Mouse (Mus musculus) kidney, adult 11 months (tissue): Measurements from ENCODE around the gene Krtap9-1.
"Not testable (repeated sequence)": the region's sequence is repeated elsewhere in the genome, so short reads cannot be mapped to it uniquely, and the experiment has no call there.

Experiments used
- DNase-seq: peaks from one replicate; pipeline ENCODE4 v3.0.0; 2022

Krtap9-1 gene

GRCm38 (mm10) chr11:99873089-99873488, at the start of gene Krtap9-1:
TSS of gene Krtap9-1 (plus strand) at chr11:99873389.
- DNase-seq, result not testable (repeated sequence)

GRCm38 (mm10) chr11:99837966-99838365, 35.2 kb upstream of the Krtap9-1 start, which contains the start of gene 2300003K06Rik:
TSS of gene 2300003K06Rik (minus strand) at chr11:99838066.
- DNase-seq, result no peak

- no peak for DNase-seq
These were observed 31.0 kb upstream of the Krtap9-1 start for GRCm38 (mm10) chr11:99842185-99842584.

GRCm38 (mm10) chr11:99846746-99847145, 26.4 kb upstream of the Krtap9-1 start:
- DNase-seq, result no peak

- no peak for DNase-seq
These were observed 21.7 kb upstream of the Krtap9-1 start, which contains the start of gene Krtap4-16 for GRCm38 (mm10) chr11:99851508-99851907. TSS of gene Krtap4-16 (minus strand) at chr11:99851608.

GRCm38 (mm10) chr11:99854121-99854520, 19.1 kb upstream of the Krtap9-1 start:
- no peak for DNase-seq

- no peak for DNase-seq
These were observed 15.6 kb upstream of the Krtap9-1 start, which contains the start of gene Gm11568 for GRCm38 (mm10) chr11:99857617-99858016. TSS of gene Gm11568 (plus strand) at chr11:99857917.

- no peak for DNase-seq
These were observed 14.4 kb upstream of the Krtap9-1 start for GRCm38 (mm10) chr11:99858761-99859160.

GRCm38 (mm10) chr11:99864176-99864575, 9.0 kb upstream of the Krtap9-1 start, which contains the start of gene Gm11559:
TSS of gene Gm11559 (plus strand) at chr11:99864476.
- not testable (repeated sequence) for DNase-seq

- not testable (repeated sequence) for DNase-seq
These were observed 5.7 kb downstream of the Krtap9-1 start, which contains the start of gene Gm11567 for GRCm38 (mm10) chr11:99878887-99879286. TSS of gene Gm11567 (plus strand) at chr11:99879187.

GRCm38 (mm10) chr11:99907620-99908019, 34.4 kb downstream of the Krtap9-1 start, which contains the start of gene Krtap31-1:
TSS of gene Krtap31-1 (plus strand) at chr11:99907920.
- DNase-seq, result no peak

GRCm38 (mm10) chr11:99914451-99914850, 41.3 kb downstream of the Krtap9-1 start, which contains the start of gene Gm11565:
TSS of gene Gm11565 (plus strand) at chr11:99914751.
- DNase-seq, result no peak
